Mouse (Mus musculus) adrenal gland, postnatal 25 days (tissue): ENCODE measurements around the gene Yy1. TPM values are rescaled to one million over a fixed set of nuclear protein-coding genes. Genes with fewer than 3 reads are reported as not detected.
"Not testable (repeated sequence)": the region's sequence is repeated elsewhere in the genome, so short reads cannot be mapped to it uniquely, and the experiment has no call there.

Experiments used
- DNase-seq: peaks from one replicate; pipeline ENCODE4 v3.0.0; 2021; ENCODE audit warnings: mixed read lengths
- total RNA-seq: library from RNA; stranded (reverse); gene quantifications from 2 replicates; pipeline ENCODE4 v1.2.3, GENCODE M21; 2021

Yy1 gene
- total RNA-seq, 1 experiment from 2014 or later: 77.9 TPM

DNA sequence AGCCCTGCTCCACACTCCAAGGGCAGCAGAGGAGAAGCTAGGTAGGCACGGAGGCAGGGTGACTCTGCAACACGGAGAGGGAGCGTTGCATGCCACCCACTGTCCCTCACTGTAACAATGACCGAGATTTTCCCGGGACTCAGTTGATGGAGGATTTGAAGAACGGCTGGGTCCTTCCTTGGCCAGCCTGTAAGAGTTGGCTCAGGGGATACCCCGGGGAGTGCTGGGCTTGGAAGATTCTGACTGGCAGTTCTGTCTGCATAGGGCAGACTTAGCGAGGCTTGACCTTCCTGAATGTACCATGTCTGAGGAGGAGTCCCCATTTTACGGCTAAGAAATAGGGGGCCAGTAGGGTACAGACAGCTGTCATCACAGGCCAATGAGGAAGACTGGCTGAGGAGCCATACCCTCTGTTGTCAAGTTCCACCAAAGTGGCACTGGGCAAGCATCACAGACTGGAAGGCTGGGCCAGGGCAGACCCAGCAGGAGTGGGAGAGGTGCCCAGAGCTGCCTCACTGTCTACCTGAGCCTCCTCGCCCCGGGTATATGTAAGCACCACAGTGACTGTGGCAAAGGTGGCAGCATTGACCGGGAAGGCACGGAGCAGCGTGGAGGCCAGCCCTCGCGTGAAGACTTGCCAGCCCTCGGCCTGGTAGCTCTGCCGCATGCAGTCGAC, 33.6 kb downstream of the Yy1 start:
- no peak for DNase-seq

DNA sequence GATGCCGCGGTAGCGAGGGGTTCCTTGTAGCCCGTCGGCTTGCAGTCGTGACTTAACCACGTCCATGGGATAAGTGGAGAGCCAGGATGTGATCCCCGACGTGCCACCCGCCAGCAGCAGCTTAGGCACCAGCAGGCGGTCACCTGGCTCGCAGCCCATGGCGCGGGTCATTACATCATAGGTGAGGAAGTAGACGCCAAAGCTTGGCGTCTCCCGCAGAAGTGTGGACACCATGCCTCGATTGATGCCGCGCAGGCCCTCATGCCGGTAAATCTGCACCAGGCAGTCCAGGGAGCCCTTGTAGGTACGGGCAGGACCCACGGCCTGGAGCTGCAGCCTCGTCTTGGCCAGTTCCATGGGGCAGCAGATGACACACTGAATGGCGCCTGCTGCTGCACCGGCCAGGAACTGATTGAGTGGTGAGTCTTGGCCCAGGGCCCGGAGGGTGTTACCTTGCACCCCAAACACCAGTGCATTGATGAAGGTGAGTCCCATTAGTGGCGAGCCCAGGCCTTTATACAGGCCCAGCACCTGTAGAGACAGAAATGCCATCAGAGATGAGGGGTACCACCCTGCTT, 34.3 kb downstream of the Yy1 start:
- DNase-seq: no peak

DNA sequence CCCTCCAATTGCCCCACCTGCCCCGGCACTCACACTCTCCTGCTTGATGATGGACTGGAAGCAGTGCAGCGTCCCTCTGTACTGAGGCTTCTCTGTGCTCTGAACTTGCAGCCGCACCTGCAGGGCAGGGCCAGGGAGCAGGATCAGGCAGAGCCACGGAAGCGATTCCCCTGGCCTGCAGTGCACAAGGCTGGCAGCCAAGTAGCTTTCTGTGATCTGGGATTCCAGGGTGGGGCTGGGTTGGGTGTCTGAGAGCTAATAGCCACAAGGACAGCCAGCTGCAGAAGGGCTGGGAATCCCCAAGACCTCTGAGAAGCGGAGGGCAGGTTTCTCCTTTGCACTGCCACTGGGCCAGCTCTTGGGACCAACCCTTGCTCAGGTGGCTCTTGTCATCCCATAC, 34.9 kb downstream of the Yy1 start:
- no peak for DNase-seq

DNA sequence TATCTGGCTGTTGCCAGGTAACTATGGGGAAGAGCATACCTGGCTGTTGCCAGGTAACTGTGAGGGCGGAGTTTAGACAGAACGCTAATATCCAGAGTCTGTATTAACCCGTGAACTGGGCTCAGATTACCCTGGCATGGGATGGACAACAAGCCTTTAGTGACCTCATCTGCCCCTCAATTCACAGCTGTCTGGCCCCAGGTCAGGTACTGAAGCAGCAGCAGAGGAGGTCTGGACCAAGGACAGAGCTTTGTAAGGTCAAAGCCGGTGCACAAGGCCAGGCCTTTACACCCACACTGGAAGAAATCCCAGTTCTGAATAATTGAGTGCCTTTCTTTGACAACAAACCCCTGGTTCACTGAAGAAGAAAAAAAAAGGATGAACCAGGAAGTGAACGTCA, 36.9 kb downstream of the Yy1 start:
- no peak for DNase-seq

DNA sequence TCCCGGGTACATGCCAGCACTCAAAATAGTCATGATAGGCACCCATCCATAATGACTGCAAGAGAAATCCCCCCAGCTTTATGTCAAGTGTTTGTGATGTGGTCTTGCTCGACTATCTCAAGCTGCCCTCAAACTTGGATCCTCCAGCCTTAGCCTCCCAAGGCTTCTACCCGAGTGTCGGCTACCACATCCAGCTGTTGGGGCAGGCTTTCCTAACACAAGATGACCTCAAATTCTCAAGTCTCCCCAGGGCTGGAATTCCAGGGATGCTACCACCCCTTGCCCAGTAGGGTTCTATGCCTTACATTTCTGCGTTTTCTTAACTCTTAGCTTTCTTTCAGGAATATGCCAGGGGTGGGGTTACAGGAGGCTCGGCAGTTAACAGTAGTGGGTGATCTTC, 37.6 kb downstream of the Yy1 start:
- no peak for DNase-seq

DNA sequence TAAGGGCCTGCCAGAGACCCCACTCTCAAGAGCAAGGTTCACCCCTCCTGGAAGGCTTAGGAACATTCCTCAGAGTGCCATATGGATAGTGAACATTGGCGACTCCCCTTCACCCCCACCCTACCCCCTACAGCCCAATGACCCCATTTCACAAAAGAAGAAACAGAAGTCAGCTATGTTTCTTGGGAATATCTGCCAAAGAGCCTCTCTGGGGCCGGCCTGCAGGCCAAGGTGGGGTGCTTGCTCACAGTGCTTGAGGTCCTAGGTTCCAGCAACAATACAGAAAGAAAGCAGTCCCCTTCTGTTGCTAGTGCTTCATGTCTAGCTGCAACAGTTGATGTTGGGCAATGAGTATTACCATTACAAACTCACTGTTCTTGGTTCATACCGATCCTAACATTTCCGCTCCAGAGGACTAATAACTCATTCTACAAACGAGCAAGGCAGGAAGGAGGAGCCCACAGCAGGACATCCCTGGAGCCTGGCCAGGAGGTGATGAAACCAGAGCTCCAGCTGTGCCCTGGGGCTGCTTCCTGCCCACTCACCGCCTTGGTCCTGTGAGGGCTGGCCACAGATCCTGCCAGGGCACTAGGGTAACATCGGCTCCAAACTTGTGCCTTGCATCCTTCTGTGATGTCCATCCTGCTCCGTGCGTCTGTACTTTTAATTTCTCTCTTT, 39.3 kb downstream of the Yy1 start:
- DNase-seq: peak; percentile 96

DNA sequence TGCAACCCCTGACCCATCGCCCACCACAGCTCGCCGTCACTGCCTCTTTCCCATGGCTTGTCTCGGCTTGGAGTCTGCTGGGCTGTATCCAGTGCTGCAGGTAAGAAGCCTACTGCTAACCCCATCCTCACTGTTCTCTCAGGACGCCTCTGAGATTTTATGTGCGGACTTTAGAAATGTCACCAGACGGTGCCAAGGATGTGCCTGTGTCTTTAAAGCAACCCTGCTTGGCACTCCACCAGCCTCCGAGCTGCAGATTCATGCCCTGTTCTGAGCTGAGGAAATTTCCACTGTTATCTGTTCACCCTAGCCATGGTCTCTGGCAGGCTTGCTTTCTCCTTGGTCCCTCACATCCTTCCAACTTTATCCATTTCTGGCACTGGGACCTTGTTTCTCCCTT, 40.1 kb downstream of the Yy1 start:
- DNase-seq: peak; percentile 80

DNA sequence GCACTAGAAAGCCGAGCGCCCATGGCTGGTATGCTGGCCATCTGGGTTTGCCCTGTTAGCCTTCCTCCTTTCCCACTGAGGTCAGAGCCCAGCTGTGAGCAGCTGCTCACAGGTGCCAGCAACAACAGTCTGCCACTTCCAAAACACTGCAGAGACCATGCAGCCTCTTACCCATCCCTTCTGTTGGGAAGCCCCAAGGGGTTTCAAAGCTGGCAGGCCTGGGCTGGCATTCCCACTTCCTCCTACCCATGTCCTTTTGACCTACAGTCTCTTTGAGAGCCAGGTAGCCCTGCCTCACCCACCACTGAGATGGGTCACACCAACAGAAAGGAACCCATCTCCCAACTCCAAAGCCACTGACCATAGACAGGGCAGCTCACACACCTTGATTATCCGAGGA, 40.6 kb downstream of the Yy1 start:
- no peak for DNase-seq

DNA sequence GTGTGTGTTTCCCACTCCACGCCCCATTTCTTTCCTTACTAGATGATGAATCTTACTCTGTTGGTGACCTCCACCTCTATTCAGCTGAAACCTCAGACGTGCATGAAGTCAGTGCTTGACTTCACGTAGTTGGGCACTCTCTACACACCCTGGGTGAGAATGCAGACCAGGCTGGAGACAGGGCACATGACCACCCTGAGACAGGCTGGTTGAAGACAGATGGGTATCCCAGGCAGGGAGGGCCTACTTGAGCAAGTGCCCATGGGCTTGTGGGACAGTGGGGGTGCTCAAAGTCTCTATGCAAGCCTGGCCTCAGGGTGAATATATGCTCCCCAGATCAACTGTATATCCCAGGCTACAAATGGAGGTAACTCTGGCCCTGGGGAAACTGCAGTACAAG, 41.6 kb downstream of the Yy1 start:
- no peak for DNase-seq

DNA sequence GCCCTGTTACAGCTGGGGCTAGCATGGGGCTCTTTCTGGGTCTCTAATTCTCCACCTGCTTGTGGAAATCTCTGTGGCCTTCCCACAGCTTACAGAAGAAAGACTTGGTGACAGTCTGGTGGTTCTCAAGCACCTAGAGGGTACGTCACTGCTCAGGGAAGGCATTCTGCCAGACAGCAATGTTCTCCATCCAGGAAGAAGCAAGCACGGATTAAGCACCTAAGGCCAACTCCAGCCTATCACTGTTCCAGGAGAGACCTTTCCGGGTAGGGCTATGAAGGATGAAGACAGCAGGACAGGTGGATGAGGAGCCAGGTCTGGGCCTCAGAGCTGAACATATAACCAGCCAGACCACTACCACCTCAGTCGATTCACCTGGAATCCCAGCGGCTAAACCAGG, 42.0 kb downstream of the Yy1 start:
- no peak for DNase-seq

DNA sequence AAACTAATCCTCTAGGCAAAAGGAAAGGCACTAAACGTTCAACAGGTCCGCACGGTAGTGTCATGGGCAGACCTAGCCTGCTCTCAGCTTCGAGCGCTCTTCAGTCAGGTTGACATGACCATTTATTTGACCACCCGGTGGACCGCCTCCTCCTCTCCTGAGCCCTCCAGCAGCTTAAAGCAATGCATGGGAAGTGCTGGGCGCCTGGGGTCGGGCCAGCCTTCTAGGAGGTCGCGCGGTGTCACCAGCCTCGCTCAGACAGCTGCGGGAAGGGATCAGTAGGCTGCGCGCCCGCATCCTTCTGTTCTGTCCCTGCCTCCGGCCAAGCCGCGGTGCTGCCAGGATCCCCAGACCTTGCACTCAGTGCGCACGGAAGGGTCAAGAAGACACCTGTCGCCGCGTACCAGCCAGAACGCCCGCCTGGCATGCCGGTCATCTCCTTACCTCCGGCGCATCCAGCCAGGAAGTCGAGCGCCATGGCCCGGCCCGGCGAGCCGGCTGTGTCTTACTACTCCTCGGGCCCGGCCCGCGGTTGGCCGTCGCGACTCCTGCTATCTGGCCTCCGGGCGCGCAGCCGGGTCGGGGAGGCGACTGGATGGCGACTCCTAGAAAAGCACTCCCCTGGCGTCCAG, 42.6 kb downstream of the Yy1 start:
- DNase-seq: no peak

DNA sequence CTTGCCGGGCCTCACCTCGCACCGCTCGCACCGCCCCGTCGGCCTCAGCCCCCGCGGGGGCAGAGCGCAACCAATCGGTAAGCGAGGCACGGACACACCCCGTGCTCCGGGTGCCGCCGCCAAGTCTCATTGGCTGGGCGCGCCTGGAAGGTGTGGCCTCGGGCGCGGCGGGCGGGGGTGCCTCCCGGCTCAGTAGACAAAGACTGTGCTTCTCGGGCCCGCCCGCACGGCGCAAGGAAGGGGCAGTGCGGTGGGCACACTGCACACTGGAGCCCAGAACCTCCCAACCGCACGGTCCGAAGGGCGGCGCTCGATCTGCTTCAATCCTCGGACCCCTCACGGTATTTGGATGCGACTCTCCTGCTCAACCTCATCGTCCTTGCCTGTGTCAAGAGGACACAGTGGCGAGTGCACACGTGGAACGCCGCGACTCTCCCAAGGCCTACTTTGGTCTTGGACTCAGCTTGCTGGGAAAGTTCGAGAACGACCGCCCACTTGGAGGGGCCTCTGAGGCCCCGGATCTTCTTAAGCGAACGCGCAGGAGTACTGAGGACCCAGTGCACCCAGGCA, 43.2 kb downstream of the Yy1 start, which contains the start of the genes Slc25a29 and Slc25a47:
Gene Slc25a29, minus strand, starts transcription at position 44 of the 570 bp plus-strand sequence.
Gene Slc25a47, plus strand, starts transcription at position 207 of the 570 bp plus-strand sequence.
- peak; percentile 97 for DNase-seq

DNA sequence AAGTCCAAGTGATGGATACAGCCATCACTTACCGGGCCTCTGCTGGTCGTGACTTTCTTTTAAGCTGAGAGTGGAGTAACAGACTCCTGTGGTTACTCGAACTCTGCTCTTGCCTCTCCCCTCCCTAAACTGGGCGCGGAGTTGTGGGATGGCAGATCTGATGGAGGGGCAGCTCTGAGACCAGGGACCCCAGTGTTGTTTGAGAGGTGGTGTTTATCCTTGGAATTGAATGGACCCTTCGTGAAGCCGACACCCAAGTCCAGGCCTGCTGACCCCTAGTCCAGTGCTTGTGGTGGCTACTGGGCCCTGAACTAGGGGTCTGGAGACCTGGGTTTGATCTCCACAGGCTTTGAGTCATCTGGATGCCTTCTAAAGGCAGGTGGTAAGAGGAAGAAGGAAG, 43.9 kb downstream of the Yy1 start:
- no peak for DNase-seq

DNA sequence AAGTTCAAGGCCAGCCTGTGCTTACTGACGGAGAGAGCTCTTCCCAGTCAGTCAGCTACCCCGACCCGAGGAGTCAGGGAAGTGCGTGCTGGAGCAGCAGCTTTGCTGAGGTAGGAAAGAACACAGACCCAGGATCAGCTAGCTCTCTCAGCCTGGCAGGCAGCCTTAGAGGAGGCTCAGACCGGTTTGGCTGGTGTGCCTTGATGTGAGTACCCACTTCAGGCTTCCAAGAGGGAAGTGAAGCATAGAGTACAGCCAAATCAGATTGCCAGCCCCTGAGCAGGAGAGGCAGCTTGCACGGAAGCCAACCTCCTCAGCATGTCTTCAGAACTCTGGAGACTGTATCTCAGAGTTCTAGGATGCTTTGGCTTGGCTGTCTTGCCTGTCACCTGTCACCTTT, 48.4 kb downstream of the Yy1 start:
- no peak for DNase-seq

DNA sequence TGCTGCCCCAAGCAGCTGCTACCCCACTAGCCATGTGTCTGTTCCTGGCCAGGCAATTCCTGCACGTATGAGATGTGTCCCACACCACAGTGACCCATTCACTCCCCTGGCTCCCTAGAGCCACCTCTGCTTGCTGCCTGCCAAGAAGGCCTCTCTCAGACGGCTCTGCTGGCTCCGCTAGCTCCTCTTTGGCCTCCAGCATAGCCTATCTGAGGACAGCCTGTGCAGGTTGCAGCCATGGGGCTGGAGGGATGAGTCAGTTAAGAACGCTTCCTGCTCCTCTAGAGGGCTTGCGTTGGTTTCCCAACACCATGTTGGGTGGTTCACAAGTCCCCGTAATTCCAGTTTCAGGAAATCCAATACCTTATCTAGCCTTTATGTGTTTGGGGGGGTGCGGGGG, 49.9 kb downstream of the Yy1 start:
- DNase-seq: no peak

DNA sequence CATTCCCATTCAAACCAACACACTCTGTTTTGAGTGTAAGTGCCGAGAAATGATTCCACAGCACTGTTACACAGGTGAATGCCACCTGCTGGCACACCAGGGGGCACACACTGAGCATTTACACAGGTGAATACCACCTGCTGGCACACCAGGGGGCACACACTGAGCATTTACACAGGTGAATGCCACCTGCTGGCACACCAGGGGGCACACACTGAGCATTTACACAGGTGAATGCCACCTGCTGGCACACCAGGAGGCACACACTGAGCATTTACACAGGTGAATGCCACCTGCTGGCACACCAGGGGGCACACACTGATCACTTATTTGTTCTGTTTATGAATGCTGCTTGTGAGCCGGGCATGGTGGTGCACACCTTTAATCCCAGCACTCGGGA, 55.3 kb downstream of the Yy1 start:
- DNase-seq: not testable (repeated sequence)

DNA sequence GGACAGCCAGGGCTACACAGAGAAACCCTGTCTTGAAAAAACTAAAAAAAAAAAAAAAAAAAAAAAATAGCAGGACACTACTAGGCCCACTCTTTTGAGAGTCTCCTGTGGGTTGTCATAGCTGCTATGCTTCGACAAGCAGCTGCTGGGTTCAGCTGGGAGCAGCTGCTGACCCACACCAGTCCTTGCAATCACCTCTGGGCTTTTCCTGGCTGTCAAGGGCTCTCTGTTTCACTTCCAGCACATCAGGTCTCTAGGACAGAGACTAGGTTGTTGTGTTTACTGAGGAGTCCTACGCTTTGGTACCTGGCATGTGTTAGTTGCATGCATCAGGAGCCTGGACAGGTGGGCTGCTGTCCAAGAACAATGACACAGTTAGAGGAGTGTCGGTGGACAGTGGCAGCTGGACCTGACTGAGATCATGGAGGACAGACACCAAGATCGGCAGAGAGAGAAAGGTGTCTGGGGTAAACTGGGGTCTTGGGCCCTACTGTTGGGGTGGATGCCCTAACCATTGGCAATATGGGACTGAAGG, 56.8 kb downstream of the Yy1 start:
- no peak for DNase-seq

DNA sequence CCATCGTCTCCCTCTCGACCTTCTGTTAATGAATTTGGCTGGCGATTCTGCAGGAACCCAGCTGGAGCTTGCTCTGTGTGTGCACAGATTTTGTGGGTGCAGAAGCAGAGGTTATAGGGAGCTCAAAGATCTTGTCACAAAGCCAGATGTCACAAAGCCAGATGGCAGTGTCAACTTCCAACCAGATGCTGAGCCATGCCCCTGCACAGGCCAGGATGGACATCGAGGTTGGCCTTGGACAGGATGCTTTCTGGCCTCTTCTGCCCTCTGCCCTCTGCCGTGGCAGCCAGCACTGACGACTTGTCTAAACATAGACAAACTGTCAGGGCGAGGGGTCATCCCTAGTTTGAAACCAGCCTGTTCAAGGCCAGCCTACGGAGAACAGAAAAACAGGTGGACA, 57.4 kb downstream of the Yy1 start:
- DNase-seq: no peak

DNA sequence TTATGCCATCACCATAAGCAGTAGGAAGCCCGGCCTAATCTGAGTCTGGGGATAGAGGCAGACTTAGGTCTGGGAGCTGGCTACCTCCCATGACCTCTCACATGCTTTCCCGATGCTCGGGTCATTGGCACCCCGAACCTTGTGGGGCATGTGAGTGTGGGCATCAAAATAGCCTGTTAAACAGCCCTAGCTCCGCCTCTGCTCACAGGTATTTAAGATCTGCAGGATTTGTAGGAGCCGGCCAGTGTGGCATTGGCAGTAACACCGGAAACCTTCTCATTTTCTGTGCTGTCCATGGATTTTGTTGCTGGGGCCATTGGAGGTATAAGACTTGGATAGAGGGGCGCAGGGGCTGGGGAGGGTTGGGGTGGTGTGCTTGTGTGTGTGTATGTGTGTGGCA, 58.1 kb downstream of the Yy1 start:
- no peak for DNase-seq

DNA sequence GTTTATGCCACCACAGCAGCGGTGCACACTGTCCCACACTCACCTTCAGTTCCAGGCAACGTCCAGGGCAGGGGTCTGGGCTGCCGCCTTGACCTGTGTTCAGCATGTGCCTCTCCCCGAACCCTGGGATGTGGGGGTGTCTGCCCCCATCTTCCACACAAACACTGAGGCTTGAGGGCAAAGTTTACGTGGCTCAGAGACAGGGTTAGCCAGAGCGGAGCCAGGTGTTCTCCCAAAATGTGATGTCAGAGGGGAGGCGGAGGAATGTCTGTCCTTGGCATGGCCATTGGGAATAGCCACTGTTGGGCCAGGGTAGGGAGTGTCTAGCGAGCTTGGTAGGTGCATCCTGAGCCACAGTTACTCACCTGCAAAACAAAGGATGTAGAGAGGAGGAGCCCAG, 60.0 kb downstream of the Yy1 start:
- DNase-seq: no peak

DNA sequence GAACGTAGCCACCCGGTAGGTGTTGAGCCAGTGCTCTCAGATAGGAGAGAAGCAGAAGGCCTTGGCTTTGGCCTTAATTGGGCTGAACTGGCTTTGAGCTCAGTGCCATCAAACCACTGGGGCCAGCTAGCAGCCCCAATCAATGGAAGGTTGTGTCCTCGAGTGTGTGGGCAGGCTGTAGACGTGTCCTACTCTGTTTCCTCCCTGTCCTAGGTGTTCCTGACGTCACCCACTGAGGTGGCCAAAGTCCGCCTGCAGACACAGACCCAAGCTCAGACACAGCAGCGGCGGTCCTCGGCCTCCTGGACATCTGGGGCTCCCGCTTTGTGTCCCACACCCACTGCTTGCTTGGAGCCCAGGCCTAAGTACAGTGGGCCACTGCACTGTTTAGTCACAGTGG, 62.3 kb downstream of the Yy1 start:
- no peak for DNase-seq

DNA sequence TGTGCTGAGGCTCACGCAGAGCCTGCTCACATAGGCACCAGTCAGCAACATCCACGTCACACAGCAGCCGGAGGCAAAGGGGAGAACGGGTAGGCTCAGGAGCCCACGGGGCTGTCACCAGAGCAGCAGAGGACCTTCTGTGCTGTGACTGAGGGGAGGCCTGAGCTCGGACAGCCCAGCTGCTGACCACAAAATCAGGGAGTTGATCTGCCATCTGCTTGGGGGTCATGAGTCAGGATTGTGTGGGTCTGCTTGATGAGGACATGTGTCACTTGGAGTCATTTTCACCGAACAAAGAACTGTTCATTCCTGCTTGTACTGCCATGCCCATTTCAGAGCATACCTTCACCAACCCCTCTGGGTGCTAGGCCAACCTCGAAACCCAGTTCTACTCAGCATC, 63.4 kb downstream of the Yy1 start:
- DNase-seq: no peak

DNA sequence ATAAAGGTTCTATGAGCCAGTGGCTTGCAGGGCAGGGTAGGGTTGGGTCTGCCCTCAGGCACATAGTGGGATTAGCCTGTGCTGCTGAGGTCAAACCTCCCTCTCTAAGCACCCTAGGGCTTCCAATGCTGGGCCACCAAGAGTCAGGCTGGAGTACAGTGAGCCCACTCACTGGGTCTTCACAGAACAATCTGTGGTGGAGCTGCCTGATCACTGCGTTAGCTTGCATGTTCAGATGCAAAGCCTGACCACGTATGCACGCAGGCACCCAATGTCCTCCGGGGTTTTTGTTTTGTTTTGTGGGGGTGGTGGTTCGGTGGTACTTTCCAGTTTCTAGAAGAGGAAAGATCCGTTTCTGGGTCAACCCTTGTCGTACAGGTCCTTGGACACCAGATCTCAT, 64.3 kb downstream of the Yy1 start:
- DNase-seq: no peak
